Mouse (Mus musculus) stomach, postnatal 0 days (tissue): ENCODE data around the gene Prr18.
"Not testable (repeated sequence)": the region's sequence is repeated elsewhere in the genome, so short reads cannot be mapped to it uniquely, and the experiment has no call there.

ENCODE experiments used
- CTCF ChIP-seq: IDR thresholded peaks from 2 replicates; pipeline ENCODE4 v1.5.1; 2016; ENCODE audit warnings: antibody characterized with exemption, low read depth, mild to moderate bottlenecking, moderate library complexity
- EP300 ChIP-seq: optimal IDR thresholded peaks from 2 replicates; pipeline ENCODE3; 2016; ENCODE audit warnings: antibody characterized with exemption

DNA sequence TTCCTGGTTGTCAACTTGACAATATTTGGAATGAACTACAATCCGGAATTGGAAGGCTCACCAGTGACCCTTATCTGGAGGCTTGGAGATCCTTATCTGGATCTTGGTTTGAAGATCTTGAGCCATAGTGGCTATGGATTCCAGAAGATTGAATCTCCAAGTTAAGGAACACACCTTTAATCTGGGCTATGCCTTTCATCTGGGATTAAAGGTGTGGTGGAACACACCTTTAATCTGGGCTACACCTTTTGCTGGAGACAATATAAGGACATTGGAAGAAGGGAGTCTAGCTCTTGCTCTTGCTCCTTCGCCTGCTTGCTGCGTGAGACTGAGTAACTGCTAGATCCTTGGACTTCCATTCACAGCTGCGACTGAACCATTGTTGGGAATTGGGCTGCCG, at the start of gene Prr18:
- not testable (repeated sequence) for TF ChIP-seq CTCF, EP300
